Mouse (Mus musculus) pancreas, adult 10 weeks (tissue): ENCODE measurements around the gene Bcl7c. TPM values are rescaled to one million over a fixed set of nuclear protein-coding genes. Genes with fewer than 3 reads are reported as not detected.

Source experiments
- polyA plus RNA-seq: library from polyadenylated mRNA; stranded (reverse); fragments of 350-450 nt; fragmentation: Illumina TruSeq; extraction: RNeasy Lipid Tissue Mini Kit (QIAGEN cat#74804); gene quantifications from one replicate; pipeline ENCODE4 v1.2.3, GENCODE M21; 2015; ENCODE audit warnings: low read depth, low replicate concordance; ENCODE audit not compliant: insufficient read depth

Gene Bcl7c
- polyA plus RNA-seq = 12.7 TPM

DNA sequence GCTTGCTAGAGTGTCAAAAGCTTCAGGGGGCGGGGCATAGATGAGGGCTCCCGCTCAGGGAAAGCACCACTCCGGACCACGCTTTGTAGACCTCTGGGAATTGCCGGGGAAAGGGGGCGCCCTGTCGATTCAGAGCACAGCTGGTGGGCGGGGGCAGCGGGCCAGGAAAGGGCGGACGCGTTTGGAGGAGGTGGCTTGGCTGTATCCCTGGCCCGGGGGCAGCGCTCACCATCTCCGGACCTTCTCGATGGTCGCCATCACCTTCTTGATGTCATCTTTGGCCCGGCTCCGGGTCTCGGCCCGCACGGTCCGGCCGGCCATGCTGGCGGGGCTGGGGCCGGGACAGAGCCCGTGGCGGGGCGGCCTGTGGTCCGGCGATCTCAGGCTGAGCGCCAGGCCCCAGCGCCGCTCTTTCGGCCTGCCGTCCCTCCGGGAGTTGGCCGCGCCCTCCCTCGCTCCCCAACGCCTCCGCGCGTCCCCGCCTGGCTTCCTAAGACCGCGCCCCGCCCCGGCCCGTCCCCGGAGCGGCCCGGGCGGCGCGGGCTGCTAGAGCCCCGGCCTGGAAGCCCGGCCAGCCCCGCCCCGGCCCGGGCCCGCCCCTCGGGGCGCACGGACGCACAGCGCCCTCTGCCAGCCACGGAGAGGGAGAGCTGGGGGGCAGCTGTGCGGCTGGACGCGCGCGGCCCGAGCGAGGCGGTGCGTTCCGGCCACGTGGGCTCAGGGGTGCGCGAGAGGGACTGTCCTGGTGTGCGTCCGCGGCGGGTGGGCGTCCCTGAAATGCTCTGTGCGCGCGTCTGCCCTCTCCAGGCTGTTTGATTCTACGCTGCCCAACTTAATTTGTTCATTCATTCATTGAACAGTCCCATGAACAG lies at the start of gene Bcl7c:
Bcl7c (minus strand) TSS at position 727 of the 872 bp plus-strand sequence.

GRCm38 (mm10) chr7:127744366-127745045 lies 35.8 kb upstream of the Bcl7c start, which contains the start of gene Fbxl19:
Gene Fbxl19, plus strand, starts transcription at chr7:127744543.

GRCm38 (mm10) chr7:127732066-127732465 lies 23.3 kb upstream of the Bcl7c start, which contains the start of gene Ctf2:
Gene Ctf2, minus strand, starts transcription at chr7:127732166.

GRCm38 (mm10) chr7:127712461-127713385 lies 4.0 kb upstream of the Bcl7c start, which contains the start of gene Ctf1:
Gene Ctf1, plus strand, starts transcription at chr7:127712736.

DNA sequence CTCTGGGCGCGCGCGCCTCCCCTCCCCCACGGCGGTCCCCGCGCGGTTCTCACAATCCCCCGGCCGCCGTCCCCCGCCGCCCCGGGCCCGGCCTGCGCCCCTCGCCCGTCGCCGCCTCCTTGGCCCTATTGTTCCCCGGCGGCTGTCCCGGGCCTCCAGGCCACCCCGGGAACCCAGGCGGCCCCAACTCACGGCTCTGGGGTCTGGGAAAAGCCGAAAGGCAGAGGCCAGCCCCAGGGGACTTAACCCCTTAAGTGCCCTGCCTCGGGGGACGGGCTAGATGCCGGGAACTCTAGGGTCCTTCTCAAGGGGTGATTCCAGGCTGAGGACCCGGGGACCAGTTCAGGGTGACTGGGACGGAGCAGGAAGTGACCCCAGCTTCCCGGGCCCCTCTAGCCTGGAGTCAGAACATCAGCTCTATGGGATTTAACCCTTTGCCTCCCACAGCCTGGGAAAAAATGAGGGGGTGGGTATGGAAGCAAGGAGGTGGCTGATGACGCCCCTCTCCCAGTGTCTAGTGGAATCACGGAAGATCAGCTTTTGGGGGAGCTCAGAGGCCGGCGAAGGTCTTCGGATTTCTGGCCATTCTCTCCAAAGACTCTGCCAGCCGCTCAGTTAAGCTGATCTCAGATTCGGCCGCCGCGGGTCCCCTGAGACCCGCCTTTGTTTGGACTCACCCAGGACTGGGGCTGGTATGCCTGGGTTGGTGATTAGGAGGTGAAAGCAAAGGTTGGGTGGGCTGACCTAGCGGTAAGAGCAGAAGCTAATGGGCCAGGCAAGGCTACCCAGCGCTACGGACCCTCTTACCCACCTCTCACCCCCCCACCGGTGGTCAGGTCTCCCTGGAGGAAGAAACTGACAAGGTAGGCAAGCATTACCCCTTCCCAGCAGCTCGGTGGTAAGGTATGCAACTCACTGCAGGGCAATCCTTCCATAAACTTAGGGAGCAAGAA lies 93.6 kb downstream of the Bcl7c start, which contains the start of gene Zfp629:
Zfp629 (minus strand) TSS at position 907 of the 953 bp plus-strand sequence.

Other genes starting within 250 kb of the Bcl7c start
- 21.0 TPM for gene Prr14, start 249.3 kb downstream of the Bcl7c start, polyA plus RNA-seq
- gene Fbrs, start 229.7 kb downstream of the Bcl7c start, polyA plus RNA-seq = 18.9 TPM
- 4.0 TPM for gene Srcap, start 196.9 kb downstream of the Bcl7c start, polyA plus RNA-seq
- 13.7 TPM for gene Gm42715, start 189.3 kb downstream of the Bcl7c start, polyA plus RNA-seq
- not detected for gene Tmem265, start 147.5 kb downstream of the Bcl7c start, polyA plus RNA-seq
- gene Phkg2, start 135.6 kb downstream of the Bcl7c start, polyA plus RNA-seq = 33.3 TPM
- 4.7 TPM for gene Ccdc189, start 120.3 kb downstream of the Bcl7c start, polyA plus RNA-seq
- gene Rnf40, start 120.2 kb downstream of the Bcl7c start, polyA plus RNA-seq = 13.6 TPM
- 3.3 TPM for gene Zfp629, start 93.1 kb downstream of the Bcl7c start, polyA plus RNA-seq
- gene Ctf1, start 3.8 kb upstream of the Bcl7c start, polyA plus RNA-seq = 1.5 TPM
- gene Ctf2, start 23.2 kb upstream of the Bcl7c start, polyA plus RNA-seq = not detected
- 3.7 TPM for gene Fbxl19, start 35.6 kb upstream of the Bcl7c start, polyA plus RNA-seq
- 5.9 TPM for gene Orai3, start 60.9 kb upstream of the Bcl7c start, polyA plus RNA-seq
- gene Setd1a, start 67.7 kb upstream of the Bcl7c start, polyA plus RNA-seq = 5.8 TPM
- gene Gm49388, start 76.7 kb upstream of the Bcl7c start, polyA plus RNA-seq = 1.5 TPM
- 26.3 TPM for gene Hsd3b7, start 91.7 kb upstream of the Bcl7c start, polyA plus RNA-seq
- 32.5 TPM for gene Stx4a, start 115.4 kb upstream of the Bcl7c start, polyA plus RNA-seq
- gene Stx1b, start 115.6 kb upstream of the Bcl7c start, polyA plus RNA-seq = 0.92 TPM
- gene Zfp646, start 167.3 kb upstream of the Bcl7c start, polyA plus RNA-seq = 6.2 TPM
- gene Zfp668, start 167.9 kb upstream of the Bcl7c start, polyA plus RNA-seq = 0.57 TPM
- gene Prss53, start 182.0 kb upstream of the Bcl7c start, polyA plus RNA-seq = 34.6 TPM
- not detected for gene Gm21974, start 186.5 kb upstream of the Bcl7c start, polyA plus RNA-seq
- gene Vkorc1, start 186.7 kb upstream of the Bcl7c start, polyA plus RNA-seq = 46.0 TPM
- 50.9 TPM for gene Bckdk, start 195.1 kb upstream of the Bcl7c start, polyA plus RNA-seq
- 8.2 TPM for gene Kat8, start 203.6 kb upstream of the Bcl7c start, polyA plus RNA-seq
- gene Prss8, start 221.2 kb upstream of the Bcl7c start, polyA plus RNA-seq = 37.0 TPM
- 7.1 TPM for gene Prss36, start 237.8 kb upstream of the Bcl7c start, polyA plus RNA-seq